Mouse (Mus musculus) thymus, postnatal 25 days (tissue): ENCODE measurements at regions not wholly inside any gene's neighbourhood (a gene's known extent, or its start where the extent isn't known, plus 50 kb on each side); places are given as distances from the start of the nearest gene placed in this dataset.
A peak's percentile ranks its signal among the peaks of the same experiment; 100 is the strongest.

ENCODE experiments used
- DNase-seq: peaks from one replicate; pipeline ENCODE4 v3.0.0; 2022

DNA sequence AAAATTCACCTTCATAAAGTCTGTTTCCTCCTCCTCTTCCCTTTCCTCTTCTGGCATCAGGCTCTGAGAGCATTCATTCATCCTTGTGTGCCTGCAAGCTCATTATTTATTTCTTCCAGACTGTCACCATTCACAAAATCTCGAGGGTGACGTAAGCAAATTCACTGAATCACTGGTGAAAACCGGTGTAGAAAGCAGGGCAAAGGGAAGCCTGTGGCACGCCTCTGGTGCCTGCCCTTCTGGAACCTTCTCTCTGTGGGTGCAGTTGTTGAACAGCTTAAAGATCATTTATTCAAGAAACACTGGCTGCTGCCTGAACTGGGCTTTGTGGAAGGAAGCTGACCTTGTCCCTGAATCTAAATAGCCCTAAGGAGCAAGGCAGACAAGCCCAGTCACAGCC is 177.0 kb downstream of the Slc38a4 start:
- no peak for DNase-seq

- no peak for DNase-seq
Measured at GRCm38 (mm10) chr15:96877931-96878330, 177.8 kb downstream of the Slc38a4 start.

- DNase-seq, result no peak
Measured at GRCm38 (mm10) chr15:96877271-96877670, 177.7 kb upstream of the Slc38a2 start.

GRCm38 (mm10) chr15:96874145-96874544 is 174.6 kb upstream of the Slc38a2 start:
- DNase-seq, result no peak

DNA sequence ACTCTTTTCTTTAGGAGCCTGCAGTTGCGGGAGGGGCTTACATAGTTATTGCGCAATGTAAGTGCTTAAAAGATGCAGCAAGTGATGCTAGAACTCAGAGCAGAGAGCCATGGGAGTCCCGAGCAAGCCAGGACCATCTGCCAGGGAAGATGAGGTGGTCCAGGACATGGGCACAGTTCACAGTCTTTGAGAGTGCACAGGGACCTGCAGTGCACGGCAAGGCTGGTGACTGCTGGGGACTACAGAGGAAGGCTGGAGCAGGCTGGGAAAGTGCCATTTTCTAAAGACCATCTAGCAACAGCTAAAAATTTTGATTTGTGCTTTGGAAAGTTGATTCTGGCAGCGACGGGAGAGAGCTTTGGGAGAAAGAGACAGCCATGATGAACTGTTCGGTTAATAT is 174.0 kb upstream of the Slc38a2 start:
- DNase-seq, result no peak

- no peak for DNase-seq
Measured at GRCm38 (mm10) chr15:96873126-96873525, 173.6 kb upstream of the Slc38a2 start.

DNA sequence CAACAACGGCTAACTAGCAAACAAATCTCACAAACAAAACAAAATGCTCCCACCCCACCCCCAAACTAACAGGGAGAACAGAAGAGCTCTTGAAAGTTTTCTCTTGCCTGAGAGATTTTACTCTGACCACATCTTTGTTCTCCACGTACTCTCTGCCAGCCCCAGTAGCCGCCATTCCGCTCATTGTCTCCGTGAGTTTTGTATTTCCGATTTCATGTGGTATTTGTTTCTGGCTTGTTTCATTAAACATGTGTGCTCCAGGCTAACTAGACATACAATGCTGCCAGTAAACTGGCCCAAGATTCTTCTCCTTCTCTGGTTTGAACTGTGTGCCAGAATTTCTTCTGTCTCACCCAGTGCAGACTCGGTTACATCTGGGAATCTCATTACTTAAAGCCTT is 168.2 kb upstream of the Slc38a2 start:
- DNase-seq, result no peak

DNA sequence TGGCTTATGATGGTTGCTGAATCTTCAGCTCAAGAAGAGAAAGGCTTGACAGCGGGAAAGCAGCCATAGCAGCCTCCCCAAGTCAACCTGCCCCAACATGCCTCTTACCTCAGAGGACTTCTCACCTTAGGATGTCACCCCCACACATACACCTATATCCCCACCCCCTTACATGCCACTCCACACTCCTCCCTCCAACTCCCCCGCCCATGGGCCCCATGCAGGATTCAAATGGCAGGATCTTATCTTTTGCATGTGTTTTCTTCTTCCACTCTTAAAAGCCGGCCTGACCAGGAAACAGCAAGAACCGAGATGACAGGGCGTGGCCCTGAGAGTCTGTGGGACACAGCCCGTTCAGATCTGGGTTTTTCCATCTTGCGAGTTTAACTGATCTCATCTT is 166.4 kb upstream of the Slc38a2 start:
- no peak for DNase-seq

DNA sequence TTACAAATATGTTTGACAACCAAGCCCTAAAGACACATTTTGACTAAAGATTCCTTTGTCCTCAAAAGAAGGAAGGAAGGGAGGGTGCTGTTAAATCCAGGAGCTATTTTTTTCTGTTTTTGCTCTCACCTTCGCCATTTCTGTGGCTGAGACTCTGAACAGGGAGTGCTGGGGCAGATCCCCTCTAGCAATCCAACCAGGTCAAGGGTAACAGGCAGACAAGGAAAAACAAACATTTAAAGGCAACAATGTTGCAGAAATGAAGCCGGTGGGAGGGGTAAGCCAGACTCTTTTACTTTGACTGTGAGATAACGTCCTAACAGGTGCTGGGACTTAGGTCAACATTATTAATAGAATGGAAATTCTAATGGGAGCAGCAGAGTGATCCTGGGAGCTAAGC is 158.2 kb upstream of the Slc38a2 start:
- DNase-seq, result no peak

- DNase-seq, result no peak
Measured at GRCm38 (mm10) chr15:96851970-96852768, 152.6 kb upstream of the Slc38a2 start.

DNA sequence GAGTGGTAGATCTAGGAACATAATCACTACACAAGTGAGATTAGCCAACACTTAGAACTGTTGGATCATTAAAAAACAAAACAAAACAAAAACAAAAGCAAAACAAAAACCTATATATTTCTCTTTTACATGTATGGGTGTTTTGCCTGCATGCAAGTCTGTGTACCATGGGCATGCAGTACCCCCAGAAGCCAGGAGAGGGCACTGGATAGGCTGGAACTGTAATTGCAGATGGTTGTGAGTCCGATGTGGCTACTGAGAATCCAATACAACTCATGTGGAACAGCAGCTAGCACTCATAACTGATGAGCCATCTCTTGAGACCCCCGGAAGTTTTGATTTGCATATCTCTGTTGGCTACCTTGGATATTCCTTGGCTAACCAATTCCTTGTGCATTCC is 148.6 kb upstream of the Slc38a2 start:
- peak; percentile 59 for DNase-seq

GRCm38 (mm10) chr15:96845221-96845620 is 145.7 kb upstream of the Slc38a2 start:
- DNase-seq, result no peak

GRCm38 (mm10) chr15:96844290-96844689 is 144.8 kb upstream of the Slc38a2 start:
- DNase-seq, result no peak

- no peak for DNase-seq
Measured at GRCm38 (mm10) chr15:96843589-96843988, 144.1 kb upstream of the Slc38a2 start.

GRCm38 (mm10) chr15:96842881-96843280 is 143.4 kb upstream of the Slc38a2 start:
- DNase-seq, result no peak

GRCm38 (mm10) chr15:96836670-96837069 is 137.1 kb upstream of the Slc38a2 start:
- DNase-seq, result no peak

DNA sequence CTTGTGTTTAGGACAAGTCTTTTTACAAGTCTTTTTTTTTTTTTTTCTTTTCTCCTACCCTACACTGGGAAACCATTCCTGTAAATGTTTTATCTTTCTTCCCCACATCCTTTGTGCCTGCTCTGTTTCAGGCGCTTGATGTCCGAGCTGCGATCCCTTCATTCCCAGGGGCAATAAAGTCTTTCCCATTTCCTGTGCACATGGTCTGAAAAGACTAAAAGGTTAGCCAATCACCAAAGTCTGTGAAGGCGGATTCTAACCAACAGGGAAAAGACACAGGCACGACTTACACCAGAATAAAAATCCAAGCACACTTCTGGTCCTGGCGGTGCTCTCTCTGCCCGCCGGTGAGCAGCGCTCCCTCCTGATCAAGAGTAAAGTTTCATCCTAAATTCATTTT is 135.3 kb upstream of the Slc38a2 start:
- no peak for DNase-seq

DNA sequence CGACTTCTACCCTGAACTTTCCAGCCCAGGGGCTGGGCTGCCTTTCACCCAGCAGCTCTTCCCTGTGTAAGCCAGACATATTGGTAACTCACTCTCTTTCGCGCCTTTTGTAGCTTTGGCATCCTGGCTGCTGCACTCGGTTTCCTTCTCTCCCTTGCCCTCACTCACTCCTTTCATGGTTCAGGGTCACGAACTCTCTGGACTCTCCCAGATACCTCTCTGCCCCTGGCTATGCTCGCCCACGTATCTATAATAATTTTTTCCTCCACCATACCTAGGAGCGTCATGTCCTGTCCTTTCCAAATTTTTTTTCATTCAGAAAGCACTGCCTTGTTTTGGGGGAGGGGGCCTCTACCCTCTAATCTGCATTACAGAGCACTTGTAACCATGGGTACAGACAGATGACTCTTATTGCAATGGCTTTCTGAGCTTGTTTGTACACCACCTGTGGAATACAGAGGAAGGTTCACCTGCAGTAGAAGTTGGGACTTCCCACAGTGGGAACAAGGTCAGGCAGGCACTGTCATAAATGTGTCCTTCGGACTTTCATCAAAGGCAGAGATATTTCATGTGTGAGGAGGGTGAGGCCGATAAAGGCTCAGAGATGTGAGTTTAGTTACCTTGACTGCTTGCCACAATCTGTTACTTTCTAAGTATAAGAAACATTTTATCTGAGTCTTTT is 134.8 kb upstream of the Slc38a2 start:
- DNase-seq, result no peak

DNA sequence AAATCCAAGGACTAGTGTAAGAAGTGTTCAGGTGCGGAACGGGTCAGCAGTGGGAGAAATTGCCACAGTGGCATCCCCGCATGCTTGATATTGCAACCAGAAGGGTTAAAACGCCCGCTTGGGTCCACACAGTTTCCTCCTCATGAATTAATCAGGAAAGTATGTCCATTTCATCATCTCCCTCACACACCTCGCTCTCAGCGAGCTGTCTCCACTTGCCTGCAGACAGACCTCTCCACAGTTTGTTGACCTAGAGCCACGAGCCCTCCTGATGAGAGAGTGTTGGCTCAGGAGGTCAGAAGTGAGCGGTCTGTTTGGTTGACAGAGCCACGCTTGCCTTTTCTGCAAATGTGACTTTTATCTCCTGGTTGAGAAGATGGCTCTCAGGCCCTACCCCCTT is 132.9 kb upstream of the Slc38a2 start:
- no peak for DNase-seq

GRCm38 (mm10) chr15:96831256-96831655 is 131.7 kb upstream of the Slc38a2 start:
- DNase-seq, result no peak

GRCm38 (mm10) chr15:96830578-96830977 is 131.0 kb upstream of the Slc38a2 start:
- DNase-seq, result no peak

DNA sequence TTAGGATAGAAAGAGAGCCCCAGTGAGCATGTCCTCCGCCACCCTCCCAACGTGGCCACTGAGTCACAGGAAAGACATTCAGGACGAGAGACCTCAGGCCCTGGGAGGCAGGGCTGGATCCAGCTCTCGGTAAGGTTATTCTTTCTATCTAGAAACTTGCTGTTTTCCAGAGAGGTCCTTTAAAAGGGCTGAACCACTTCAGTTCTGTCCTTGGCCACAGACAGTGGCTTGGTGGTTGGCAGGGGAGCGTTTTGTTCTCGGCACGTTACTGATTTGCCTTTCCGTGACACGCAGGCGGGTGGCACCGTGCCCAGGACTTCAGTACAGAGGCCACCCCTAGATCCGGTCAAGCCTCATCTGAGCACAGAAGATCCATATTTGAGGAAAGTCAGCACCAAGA is 130.4 kb upstream of the Slc38a2 start:
- no peak for DNase-seq

DNA sequence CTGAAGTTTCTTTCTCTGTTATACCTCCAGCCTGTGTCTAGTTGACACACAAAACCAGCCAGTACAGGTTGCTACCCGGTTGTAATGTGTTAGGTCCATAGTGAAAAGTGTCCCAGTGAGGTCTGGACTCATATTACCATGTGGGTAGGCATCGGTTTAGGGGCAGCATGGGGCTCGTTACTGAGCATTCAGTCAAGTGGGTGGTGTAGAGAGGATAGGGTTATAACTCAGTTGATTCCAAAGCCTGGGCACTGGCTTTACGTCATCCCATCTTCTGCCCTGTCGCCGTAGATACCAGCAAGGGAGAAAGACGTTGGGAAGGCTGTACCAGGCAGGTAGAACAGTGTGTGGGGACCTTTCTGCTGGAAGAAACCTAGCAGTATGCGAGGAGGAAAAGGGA is 129.2 kb upstream of the Slc38a2 start:
- DNase-seq, result no peak

DNA sequence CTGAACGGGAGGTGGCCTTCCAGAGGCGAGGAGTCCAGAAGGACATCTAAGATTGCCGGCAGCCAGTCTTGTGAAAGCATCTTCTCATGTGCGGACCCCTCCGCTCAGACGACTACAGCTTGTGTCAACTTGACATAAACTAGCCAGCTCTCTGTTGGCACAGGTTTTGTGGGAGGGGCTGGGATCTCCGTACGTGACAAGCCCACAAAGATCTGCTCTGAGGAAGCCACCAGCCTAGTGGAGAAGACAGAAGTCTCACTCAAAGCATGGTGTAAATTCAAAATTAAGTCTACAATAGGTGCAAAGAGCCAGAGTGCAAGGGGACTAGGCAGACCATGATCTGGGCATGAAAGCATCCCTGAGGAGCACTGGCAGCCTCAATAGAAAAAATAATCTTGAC is 128.4 kb upstream of the Slc38a2 start:
- no peak for DNase-seq

GRCm38 (mm10) chr15:96818435-96818834 is 118.9 kb upstream of the Slc38a2 start:
- no peak for DNase-seq
